Mouse (Mus musculus) adrenal gland, postnatal 10 days (tissue): ENCODE data around the gene Ugt1a10. TPM values are rescaled to one million over a fixed set of nuclear protein-coding genes. Genes with fewer than 3 reads are reported as not detected.

ENCODE experiments used
- DNase-seq: peaks from one replicate; pipeline ENCODE4 v3.0.0; 2021; ENCODE audit warnings: mixed read lengths
- total RNA-seq, 2 experiments: library from RNA; stranded (reverse); gene quantifications; 2 replicates each; pipeline ENCODE4 v1.2.3; 2021

The Ugt1a10 gene
- total RNA-seq, 2 experiments from 2014 or later: 2.8 to 7.9 TPM

DNA sequence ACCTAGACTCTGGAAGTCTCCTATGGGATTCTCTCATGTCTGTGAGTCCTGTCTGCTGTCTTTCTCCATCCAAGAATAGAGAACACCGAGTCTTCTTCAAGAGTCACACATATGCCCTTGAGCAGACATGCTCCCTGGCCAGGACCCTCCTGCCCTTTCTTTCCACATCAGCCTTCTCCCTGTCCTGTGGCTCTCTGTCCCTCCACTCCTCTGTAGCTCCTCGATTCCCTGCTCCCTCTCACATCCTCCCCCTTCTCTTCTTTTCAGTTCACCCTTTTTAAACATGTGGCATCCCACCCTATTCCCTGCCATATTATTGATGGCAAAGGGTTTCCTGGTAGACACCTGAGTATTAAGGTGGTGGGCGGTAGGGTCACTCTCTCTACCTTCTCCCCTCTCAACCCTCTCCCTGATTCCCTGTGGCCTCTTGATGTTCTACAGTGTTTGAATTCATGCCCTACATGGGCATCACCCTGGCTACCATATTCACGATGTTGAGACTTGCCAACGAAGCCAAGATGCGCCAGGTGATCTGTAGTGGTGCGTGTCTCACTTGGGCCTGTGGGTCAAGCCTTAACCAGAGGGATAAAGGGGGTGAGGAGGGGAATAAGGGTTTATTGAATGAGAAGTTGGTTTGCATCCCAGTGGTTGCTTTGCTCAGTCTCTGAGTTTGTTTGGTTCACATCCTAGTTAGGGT is 176.8 kb downstream of the Ugt1a10 start:
- no peak for DNase-seq

DNA sequence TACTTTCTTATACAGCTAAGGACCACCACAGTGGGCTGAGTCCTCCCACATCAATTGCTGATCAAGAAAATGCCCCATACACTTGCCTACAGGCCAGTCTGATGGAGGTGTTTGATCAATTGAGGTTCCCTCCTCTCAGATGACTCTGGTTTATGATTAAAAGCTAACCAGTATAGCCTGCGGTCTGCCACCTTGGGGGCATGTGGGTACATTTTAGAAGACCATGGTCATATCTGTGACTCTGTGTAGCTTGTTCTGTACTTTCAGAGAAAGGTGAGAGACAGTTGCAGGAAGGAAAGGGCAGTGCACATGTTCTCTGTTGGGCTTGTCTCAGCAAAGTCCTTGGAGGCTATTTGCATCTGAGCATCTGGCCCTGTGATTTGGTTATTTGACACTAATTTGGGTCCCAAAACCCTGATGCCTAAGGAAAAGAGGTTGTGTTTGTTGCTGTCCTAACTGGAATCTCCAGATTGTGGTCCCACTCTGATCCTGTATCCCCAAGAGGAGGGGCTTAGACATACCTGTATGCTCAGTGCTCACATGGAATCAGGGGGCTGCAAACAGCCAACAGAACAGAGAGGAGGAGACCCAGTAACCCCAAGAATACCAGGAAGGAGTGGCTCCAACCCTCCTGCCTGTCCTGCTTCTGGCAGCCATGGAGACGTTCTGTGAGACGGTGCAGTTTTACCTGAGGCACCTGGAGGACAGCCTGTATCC is 177.6 kb downstream of the Ugt1a10 start:
- DNase-seq: no peak

DNA sequence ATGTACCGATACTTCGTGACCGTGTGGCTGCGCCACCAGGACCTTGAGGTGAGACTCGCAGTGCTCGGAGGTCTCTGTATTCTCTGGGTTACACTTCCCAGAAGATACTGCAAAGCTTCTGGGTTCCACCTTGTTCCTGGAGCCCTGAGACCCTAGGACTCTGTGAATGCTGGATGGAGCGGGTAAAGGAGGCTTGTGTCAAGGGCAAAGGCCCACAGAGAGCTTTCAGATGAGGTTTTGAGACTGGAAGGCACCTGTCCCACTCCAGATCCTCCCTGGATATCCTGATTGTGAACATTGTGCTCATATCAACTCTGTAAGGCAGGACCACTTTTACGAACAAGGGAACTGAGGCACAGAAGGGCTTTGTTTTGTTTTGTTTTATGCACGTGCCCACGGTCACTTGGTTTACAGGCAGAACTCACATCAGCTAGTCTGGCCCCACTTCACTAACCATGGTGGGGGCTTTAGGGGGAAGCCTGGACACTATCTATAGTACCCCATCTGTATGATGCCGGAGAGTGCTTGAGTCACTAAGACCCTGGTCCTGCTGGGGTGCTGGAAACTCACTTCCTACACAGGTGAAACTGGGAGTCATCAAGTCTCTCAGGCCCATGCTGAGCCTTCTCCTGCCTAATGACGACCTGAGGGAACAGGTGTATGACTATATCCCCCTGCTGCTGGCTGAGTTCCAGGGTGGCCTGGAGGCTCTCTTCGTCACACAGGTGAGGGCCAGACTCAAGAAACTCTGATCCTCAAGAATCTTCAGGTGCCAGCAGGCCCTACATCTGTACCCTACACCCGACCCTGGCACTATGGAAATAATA is 178.4 kb downstream of the Ugt1a10 start:
- no peak for DNase-seq

DNA sequence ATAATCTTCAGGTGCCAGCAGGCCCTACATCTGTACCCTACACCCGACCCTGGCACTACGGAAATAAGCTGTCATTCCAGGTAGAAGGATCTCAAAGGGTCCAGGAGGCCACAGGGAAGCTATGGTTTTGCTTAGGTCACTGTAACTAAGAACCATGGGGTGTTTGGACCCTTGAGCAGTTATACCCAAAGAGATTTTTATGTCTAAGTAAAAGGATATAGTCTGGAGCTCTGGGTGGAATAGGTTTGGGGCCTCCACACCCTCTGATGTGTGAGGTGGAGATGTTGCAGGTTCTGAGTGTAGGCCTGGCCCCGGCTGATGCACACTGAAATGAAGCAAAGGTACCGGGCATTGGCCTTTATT is 179.0 kb downstream of the Ugt1a10 start:
- DNase-seq: no peak

DNA sequence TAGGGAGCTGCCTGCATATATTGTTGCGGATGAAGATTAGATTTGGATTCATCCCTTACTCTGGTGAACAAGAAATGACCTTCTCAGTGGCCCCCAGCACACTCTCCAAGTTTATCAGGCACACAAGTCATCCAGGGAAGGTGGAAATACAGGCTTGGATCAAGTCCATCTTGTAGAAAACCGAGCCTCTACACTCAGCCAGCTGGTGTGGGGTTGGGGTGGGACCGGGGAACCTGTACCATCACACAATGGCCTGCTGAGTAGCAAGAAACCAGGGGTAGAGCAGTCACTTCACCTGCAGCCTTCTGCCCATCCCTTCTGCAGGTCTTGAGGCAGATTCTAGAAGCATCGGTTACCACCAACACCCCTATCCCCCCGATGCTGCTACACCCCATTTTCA is 179.5 kb downstream of the Ugt1a10 start:
- DNase-seq: no peak

DNA sequence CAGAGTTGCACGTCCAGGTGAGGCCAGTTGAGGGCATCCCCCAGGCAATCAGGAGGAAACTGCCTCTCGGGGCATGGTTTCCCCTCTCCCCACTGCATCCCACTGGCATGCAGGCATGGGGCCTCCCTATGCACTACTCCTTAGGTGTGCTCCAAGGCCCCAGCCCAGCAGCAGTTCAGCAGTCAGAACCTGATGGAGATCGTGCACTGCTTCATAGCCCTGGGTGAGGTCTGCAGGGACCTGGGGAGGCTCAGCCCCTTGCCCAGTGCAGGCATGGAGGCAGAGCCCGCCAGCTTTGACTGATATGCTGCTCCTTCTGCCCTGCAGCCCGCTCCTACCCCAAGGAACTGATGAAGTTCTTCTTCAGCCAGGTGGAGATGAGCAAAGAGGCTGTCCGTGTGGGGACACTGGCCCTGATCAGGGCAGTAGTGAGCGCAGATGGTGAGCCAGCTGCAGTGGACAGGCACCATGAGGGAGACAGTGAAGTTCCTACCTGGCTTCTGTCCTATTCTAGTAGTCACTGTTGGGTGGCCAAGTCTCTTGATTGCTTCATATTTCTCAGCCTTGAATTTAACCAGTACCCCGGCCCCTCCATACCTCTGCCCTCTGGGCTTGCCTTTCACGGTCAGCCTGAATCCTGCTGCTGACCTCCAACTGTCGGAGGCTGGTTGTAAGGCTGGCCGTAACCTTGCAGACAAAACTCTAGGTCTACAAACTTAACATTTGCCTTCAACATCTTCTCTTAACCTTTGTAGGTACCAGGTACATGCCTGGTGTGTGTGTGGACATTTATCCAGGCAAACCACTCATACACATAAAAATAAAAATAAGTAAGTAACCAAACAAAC is 180.1 kb downstream of the Ugt1a10 start:
- no peak for DNase-seq

DNA sequence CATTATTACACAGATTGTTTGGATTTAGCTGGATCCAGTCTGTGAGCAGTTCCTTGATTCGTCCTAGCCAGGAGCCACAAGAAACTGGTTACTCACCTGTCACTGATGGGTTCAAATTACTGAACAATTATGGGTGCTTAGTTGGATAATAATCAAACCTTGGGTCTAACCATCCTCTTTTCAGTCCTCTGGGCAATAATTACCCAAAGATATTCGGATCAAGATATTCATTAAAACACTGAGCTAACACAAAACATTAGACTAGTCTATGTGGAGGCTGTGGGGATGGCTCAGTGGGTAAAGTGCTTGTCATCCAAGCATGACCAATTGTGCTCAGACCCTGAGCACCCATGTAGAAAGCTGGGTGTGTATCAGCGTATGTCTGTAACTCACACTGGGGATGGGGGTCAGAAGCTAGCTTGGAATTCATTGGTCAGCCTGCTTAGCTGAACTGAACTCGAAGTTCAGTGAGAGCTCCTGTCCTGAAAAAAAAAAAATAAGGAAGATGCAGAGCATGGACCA is 180.8 kb downstream of the Ugt1a10 start:
- no peak for DNase-seq

DNA sequence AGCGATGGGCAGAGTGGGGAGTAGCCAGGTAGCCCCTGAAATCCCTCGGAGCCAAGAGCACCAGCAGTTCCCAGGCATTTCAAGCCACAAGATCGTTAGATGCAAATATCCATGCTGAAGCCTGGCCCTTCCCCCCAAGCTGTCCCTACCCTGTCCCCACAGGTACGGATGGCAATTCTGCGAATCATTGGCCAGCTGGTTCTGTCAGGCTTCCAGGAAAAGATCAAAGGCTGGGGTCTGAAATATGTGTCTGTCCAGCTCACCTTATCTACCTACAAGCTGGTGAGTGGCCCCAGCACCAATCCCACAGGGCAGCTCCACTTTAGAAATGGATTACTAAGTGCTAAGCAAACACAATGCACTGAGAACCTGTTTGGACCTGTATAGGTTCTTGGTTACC is 182.1 kb downstream of the Ugt1a10 start:
- DNase-seq: no peak

DNA sequence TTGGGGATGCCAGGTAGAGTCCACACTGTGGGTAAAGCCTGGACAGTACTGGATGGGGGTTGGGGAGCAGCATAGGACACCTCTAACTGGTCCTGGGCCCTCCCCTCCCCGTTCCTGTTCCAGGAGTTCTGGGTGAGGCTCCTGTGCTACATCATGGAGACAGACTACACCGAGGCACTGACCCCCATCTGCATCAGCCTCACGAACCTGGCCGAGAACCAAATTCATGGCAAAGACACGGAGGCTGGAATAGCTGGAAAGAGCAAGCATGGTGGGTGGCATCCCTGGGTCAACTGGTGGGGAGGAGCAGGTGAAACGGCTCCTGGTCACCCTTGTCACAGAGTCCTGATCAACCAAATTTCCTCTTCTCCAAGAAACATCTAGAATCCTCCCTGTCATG is 183.6 kb downstream of the Ugt1a10 start:
- no peak for DNase-seq

DNA sequence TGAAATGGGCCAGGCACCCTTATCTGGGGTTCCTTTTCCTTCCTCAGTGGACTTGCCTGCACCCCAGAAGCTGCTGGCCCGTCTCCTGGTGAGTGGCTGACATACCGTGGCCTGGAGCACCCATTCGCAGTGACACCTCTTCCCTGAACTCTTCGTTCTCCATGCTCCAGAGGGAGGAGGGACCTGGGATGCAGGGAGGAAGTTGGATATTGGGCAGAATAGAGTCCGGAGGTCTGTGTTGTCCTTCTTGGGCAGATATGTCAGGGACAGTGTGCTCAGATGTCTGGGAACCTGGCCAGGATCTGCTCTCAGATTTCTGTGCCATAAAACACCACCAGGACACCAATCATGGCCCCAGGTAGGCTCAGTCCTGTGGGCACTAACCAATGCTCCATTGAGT is 184.9 kb downstream of the Ugt1a10 start:
- no peak for DNase-seq

DNA sequence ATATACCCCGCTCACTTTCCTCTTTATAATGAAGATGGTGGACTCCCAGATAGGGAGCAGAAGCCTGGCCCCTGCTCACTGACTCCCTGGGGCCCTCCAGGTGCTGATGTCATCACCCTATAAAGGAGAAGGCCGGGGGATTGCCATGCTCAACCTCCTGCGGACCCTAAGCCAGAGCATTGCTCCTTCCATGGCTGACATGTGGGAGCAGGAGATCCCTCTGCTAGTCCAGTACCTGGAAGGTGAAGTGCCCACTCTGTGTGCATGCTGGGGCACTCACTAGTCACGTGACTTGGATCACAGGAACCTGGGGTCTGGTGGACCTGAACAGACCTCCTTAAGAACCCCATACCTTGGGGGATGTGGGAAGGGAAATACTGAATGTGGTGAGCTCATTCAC is 185.4 kb downstream of the Ugt1a10 start:
- DNase-seq: no peak

DNA sequence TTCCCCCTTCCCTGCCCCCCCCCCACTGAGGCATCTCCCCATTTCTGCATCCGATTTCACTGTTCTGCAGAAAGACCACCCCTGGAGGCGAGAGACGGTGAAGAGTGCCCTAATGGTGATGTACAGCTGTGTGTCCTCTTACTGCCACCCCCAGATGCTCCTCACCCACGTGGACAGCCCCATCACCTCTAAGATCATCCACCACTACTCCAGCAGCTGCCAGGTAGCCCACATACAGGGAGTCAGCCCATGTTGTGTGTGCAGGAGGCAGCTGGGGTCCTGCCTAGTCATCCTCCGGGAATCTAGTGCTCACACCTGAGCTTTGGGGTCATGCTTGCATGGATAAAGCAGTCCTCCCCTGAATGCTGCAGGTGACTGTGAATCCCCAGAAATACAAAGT is 188.7 kb downstream of the Ugt1a10 start:
- no peak for DNase-seq

DNA sequence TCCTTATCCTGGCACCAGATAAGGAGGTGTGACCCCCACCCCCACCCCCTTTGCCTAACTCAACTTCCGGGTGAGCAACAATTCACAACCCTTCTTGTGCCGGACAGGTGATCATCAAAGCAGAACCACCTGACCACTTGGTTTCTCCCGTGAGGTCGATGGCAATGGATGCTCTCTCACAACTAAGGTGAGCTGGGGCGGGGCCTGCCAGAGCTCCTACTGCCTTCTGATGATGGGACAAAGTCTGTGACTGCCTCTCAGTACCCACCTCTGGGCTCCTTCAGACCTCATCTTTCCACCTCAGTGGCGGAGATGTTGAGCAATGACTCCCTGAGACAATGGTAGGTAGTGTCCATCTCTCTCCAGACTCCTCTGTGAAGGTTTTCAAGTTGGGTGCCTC is 190.7 kb downstream of the Ugt1a10 start:
- no peak for DNase-seq

DNA sequence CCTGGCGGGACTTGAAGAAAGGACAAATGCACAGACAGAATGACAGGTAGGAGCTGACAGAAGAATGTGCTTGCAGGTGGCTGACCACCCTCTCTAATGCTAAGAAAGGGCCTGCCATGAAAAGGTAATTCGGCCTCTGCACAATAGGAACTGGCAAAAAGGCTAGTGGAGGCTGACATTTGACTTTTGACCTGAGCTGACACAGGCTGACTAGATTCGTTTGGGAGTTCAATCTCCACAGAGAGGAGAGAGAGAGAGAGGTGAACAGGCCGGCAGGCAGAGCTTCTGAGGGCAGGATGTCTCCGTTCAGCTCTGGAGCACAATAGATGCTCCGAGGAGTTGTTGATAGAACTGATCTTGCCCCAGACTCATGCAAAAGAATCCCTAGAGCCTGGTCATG is 191.2 kb downstream of the Ugt1a10 start:
- DNase-seq: no peak

DNA sequence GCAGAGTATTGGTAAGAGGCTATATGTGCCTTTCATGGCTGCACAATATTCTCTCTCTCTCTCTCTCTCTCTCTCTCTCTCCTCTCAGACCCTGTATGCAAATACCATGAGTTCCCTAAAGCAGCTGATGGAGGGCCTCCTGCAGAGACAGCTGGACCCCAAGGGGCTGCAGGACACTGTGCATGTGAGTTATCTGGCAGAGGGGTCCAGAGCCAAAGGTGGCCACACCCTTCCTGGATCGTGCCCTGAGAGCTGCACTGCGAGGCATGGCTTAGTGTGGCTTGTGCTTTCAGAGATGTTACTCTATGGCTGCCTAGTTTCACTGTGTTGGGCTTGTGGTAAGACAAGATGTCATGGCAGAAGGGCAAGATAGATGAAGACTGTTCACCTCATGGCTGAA is 192.5 kb downstream of the Ugt1a10 start:
- DNase-seq: no peak

DNA sequence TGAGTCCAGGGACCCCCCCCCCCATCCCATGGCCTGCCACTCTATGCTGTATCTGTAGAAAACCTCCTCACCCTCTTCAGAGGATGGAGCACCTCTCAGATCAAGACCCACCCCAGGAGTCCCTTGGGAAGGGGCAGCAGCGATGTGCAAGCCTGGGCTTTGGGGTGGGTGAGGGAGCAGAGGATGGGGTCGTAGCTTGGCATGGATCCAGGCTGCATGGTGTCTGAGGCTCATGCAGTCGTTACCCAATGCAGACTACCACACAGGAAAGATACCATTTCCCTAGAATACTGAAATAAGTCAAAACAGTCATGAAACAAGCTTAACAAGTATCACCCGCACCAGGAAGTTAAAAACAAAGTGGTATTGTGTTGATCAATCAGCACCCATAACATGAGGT is 193.5 kb downstream of the Ugt1a10 start:
- no peak for DNase-seq

DNA sequence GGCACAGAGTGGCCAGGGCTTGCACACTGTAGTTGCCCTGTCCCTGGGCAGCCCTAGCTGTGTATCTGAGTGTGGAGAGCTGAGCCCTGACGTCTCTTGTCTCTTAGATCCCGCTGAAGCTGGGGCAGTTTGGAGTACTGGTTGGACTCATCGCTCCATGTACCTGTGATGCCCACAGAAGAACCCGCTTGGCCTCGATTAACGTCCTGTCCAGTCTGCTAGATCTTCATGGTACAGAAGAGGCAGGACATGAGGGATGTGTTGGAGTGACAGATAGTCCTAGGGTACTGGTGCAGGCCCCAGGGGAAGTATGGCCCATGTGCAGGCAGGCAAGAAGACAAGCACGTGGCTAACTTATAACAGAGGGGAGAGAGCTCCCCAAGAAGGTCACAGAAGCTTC is 194.4 kb downstream of the Ugt1a10 start:
- DNase-seq: no peak

DNA sequence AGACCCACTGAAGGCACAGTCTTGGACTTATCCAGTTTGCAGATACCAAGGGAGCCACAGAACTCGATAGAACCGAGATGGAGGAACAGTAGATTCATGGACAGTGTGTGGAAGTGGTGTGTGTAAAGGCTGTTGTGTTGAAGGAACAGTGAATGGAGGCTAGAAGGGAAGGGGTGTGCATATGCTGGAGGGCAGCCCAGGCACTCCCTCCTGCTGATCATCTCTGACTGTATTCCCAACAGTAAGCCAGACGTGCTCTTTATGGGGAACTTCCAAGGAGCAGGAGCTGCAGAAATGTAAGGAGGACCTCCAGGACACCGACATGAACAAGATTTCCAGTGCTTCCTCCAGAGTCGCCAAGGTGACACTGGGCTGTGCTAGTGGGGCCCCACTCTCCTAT is 194.8 kb downstream of the Ugt1a10 start:
- DNase-seq: no peak

DNA sequence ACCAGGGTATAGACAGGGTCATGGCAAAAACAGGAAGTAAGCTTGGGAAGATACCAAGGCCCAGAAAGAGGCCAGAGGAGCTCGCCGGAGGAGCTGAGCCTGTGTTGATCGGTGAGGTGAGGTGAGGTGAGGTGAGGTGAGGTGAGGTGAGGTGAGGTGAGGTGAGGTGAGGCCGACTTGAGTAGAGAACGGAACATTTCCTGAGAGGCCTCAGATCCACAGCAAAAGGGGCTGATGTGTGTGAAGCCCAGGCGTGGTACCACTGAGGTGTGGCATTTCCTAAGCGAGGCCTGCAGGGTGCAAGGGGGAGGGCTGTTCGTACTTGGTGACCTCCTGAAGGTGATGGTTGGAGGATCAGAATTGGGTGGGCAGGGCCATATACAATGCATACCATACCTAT is 197.9 kb downstream of the Ugt1a10 start:
- no peak for DNase-seq

DNA sequence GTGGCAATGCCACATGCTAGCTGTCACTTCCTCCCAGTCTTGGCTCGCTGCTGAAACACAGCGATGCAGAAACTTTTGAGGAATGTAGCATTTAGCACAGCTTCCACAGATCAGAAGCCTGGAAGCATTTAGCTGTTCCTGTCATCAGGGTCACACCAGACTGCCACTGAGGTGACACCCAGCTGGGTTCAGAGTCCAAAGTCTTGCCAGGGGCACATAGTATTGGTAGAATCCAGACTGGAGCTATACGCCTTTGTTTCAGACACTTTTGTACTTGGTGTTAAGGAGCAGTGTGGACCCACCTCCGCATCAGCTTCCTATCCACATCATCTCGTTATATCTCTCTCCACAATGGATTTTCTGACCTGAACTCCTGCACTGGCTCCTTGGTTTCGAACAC is 198.4 kb downstream of the Ugt1a10 start:
- no peak for DNase-seq

DNA sequence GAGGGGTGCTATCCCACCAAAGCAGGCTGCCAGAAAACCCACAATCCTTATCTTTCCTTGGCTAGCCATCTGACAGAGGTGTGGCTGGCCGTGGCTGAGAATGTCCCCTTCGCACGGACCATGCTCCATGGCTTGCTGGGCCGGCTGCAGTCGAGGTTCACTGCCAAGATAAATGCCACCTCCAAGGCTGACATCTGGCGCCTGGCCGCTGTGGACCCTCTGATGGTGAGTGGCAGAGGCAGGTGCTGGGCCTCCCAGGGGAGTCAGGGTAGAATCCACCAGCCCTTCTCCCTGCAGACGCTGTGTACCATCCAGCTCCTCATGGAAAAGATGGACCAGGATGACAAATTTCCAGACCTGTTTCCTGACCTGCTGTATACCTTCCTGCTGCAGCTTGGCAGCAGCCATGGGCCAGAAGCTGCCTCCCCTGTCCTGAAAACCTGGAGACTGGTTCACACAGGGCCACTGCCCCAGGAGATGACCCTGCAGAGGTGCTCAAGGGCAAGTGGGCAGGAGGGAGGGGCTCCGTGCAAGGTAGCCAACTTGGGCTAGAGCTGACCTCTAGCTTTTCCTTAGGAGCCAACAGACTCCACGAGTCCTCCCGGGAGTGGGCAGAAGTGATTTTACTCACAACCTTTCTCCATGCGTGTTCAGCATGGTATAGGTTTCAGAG is 199.7 kb downstream of the Ugt1a10 start:
- no peak for DNase-seq

DNA sequence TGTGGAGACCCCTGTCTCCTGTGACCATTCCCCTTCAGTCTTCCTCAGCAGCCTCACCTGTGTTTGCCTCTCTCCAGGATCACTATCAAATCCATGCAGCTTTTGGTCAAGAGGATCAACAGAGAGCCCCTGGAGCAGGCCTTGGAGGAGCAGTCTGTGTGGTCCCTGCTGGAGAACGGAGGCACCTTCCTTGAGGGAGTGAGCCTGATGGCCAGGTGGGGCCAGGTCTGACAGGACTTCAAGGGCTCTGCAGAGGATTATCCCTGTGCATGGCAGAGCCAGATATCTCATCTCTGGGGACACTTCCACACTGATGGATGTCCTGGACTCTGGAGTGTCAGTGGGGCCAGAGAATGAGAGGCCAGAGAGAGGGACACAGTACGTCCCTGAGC is 200.3 kb downstream of the Ugt1a10 start:
- no peak for DNase-seq
